Mouse (Mus musculus) MEL (cell line): Measurements from ENCODE around the gene Lrrk1. TPM values are rescaled to one million over a fixed set of nuclear protein-coding genes. Genes with fewer than 3 reads are reported as not detected.

ENCODE experiments used
- DNase-seq: peaks from one replicate; pipeline ENCODE4 v3.0.0; 2011; ENCODE audit warnings: low read depth, low spot score
- H3K27ac ChIP-seq: 2 replicates; pipeline ENCODE4 v1.5.1; 2012; ENCODE audit warnings: low read depth, mild to moderate bottlenecking, control low read depth, low read length, moderate library complexity; ENCODE audit not compliant: control insufficient read depth
- H3K27me3 ChIP-seq, 2 experiments: fragments of 150-350 bp in 1 of 2; sonication (generic) in 1 of 2; 2 replicates each; pipeline ENCODE4 v1.6.1; 2012; ENCODE audit warnings: low read length in 2 of 2, mild to moderate bottlenecking in 2 of 2, improper control_type of control experiment in 1 of 2, moderate library complexity in 1 of 2; ENCODE audit not compliant: insufficient read depth in 2 of 2, control insufficient read depth in 1 of 2
- H3K36me3 ChIP-seq, 2 experiments: 2 replicates each; pipeline ENCODE4 v1.6.1; 2012 to 2014; ENCODE audit warnings: low read length in 2 of 2, improper control_type of control experiment in 1 of 2, inconsistent platforms in 1 of 2, mild to moderate bottlenecking in 1 of 2; ENCODE audit not compliant: insufficient read depth in 2 of 2, control insufficient read depth in 1 of 2
- H3K4me1 ChIP-seq, 2 experiments: fragments of 150-350 bp in 1 of 2; sonication (generic) in 1 of 2; 2 replicates each; pipeline ENCODE4 v1.6.1; 2012; ENCODE audit warnings: low read length in 2 of 2, improper control_type of control experiment in 1 of 2, mild to moderate bottlenecking in 1 of 2; ENCODE audit not compliant: insufficient read depth in 2 of 2, control insufficient read depth in 1 of 2
- H3K4me3 ChIP-seq, 2 experiments: fragments of 150-350 bp in 1 of 2; sonication (generic) in 1 of 2; 2 replicates each; pipeline ENCODE4 v1.5.1; 2012; ENCODE audit warnings: low read depth in 2 of 2, low read length in 2 of 2, mild to moderate bottlenecking in 2 of 2, moderate library complexity in 2 of 2, control low read depth in 1 of 2, improper control_type of control experiment in 1 of 2; ENCODE audit not compliant: control insufficient read depth in 1 of 2, insufficient read depth in 1 of 2
- H3K79me2 ChIP-seq: 2 replicates; pipeline ENCODE4 v1.6.1; 2012; ENCODE audit warnings: mild to moderate bottlenecking, low read length, moderate library complexity; ENCODE audit not compliant: control insufficient read depth, poor library complexity, insufficient read depth
- H3K9ac ChIP-seq: 2 replicates; pipeline ENCODE4 v1.6.1; 2012; ENCODE audit warnings: low read depth, mild to moderate bottlenecking, control low read depth, low read length, moderate library complexity; ENCODE audit not compliant: control insufficient read depth, poor library complexity, severe bottlenecking
- H3K9me3 ChIP-seq: fragments of 150-350 bp; sonication (generic); replicated peaks from 2 replicates; pipeline ENCODE4 v1.6.1; 2012; ENCODE audit warnings: mild to moderate bottlenecking, low read length, improper control_type of control experiment, moderate library complexity; ENCODE audit not compliant: insufficient read depth
- CHD1 ChIP-seq: IDR thresholded peaks from 2 replicates; pipeline ENCODE4 v1.6.1; 2012; ENCODE audit warnings: low read depth, mild to moderate bottlenecking, inconsistent platforms, low read length, improper control_type of control experiment
- EP300 ChIP-seq, 2 experiments: IDR thresholded peaks; 2 replicates each; pipeline ENCODE4 v1.6.1; 2011; ENCODE audit warnings: improper control_type of control experiment in 2 of 2, low read length in 2 of 2, low read depth in 1 of 2, mild to moderate bottlenecking in 1 of 2
- GABPA ChIP-seq: IDR thresholded peaks from 2 replicates; pipeline ENCODE4 v1.6.1; 2012; ENCODE audit warnings: low read depth, mild to moderate bottlenecking, inconsistent platforms, low read length, improper control_type of control experiment, moderate library complexity
- GATA1 ChIP-seq: IDR thresholded peaks from 2 replicates; pipeline ENCODE4 v1.6.1; 2011; ENCODE audit warnings: low read depth, low read length, improper control_type of control experiment
- MAFK ChIP-seq: IDR thresholded peaks from 2 replicates; pipeline ENCODE4 v1.6.1; 2011; ENCODE audit warnings: low read depth, mild to moderate bottlenecking, low read length, improper control_type of control experiment, borderline replicate concordance
- MXI1 ChIP-seq: IDR thresholded peaks from 2 replicates; pipeline ENCODE4 v1.6.1; 2011; ENCODE audit warnings: mild to moderate bottlenecking, low read depth, low read length, improper control_type of control experiment
- NELFE ChIP-seq: IDR thresholded peaks from 2 replicates; pipeline ENCODE4 v1.6.1; 2011; ENCODE audit warnings: low read depth, low read length, improper control_type of control experiment
- POLR2AphosphoS5 ChIP-seq: IDR thresholded peaks from 2 replicates; pipeline ENCODE4 v1.6.1; 2012; ENCODE audit warnings: low read depth, borderline replicate concordance, mild to moderate bottlenecking, inconsistent platforms, low read length, moderate library complexity, mixed read lengths
- SIN3A ChIP-seq: IDR thresholded peaks from 2 replicates; pipeline ENCODE4 v1.6.1; 2012; ENCODE audit warnings: low read length, improper control_type of control experiment, inconsistent platforms
- UBTF ChIP-seq: IDR thresholded peaks from 2 replicates; pipeline ENCODE4 v1.6.1; 2012; ENCODE audit warnings: low read depth, mild to moderate bottlenecking, inconsistent platforms, low read length, improper control_type of control experiment, moderate library complexity, borderline replicate concordance; ENCODE audit not compliant: insufficient read depth
- USF2 ChIP-seq, 2 experiments: IDR thresholded peaks; 2 replicates each; pipeline ENCODE4 v1.6.1; 2011 to 2012; ENCODE audit warnings: improper control_type of control experiment in 2 of 2, low read length in 2 of 2, borderline replicate concordance in 1 of 2, inconsistent platforms in 1 of 2, low read depth in 1 of 2, mild to moderate bottlenecking in 1 of 2; ENCODE audit not compliant: insufficient read depth in 1 of 2
- ZC3H11A ChIP-seq: IDR thresholded peaks from 2 replicates; pipeline ENCODE4 v1.6.1; 2012; ENCODE audit warnings: low read depth, mild to moderate bottlenecking, inconsistent platforms, low read length, improper control_type of control experiment
- ZKSCAN1 ChIP-seq: IDR thresholded peaks from 2 replicates; pipeline ENCODE4 v1.6.1; 2012; ENCODE audit warnings: low read depth, mild to moderate bottlenecking, inconsistent platforms, low read length, improper control_type of control experiment, moderate library complexity
- ZMIZ1 ChIP-seq: IDR thresholded peaks from 2 replicates; pipeline ENCODE4 v1.6.1; 2012; ENCODE audit warnings: low read depth, mild to moderate bottlenecking, inconsistent platforms, low read length, improper control_type of control experiment, moderate library complexity
- polyA plus RNA-seq, 2 experiments: library from polyadenylated mRNA; stranded (reverse) in 1 of 2; unstranded in 1 of 2; fragments of >175 nt in 1 of 2; fragments of >200 nt in 1 of 2; gene quantifications; 2 replicates each; pipeline versions ENCODE4 v1.2.1 to v1.2.4; 2012; ENCODE audit warnings: low replicate concordance in 2 of 2, low read depth in 1 of 2; ENCODE audit not compliant: insufficient read length in 2 of 2, insufficient read depth in 1 of 2, missing spikeins in 1 of 2
- total RNA-seq: library from RNA; depleted of rRNA; stranded (reverse); fragments of 300-350 nt; gene quantifications from 2 replicates; pipeline ENCODE4 v1.2.3, GENCODE M21; 2012

The Lrrk1 gene
- total and polyA plus RNA-seq, 3 experiments, result 9.1 to 19.1 TPM; not detected in 1

- Histone ChIP-seq H3K4me3 (no peak overlapping the region), H3K27ac (no peak overlapping the region), H3K27me3 (no peaks in the 10 kb centered on the region), H3K36me3 (no peaks in the 10 kb centered on the region), H3K4me1 (peaks cover 0 to 3% of the 10 kb centered on the region in 2 experiments; a peak in 1 of 4 replicates), H3K79me2 (no peaks in the 10 kb centered on the region), H3K9me3 (no peaks in the 10 kb centered on the region), H3K9ac (no peak overlapping the region)
- no peak for DNase-seq
- TF ChIP-seq ZMIZ1, result no peak
- no peak for TF ChIP-seq UBTF
- no peak for TF ChIP-seq ZKSCAN1
- no peak for TF ChIP-seq MXI1
Observed at GRCm38 (mm10) chr7:66263421-66263820, 124.7 kb downstream of the Lrrk1 start.

DNA sequence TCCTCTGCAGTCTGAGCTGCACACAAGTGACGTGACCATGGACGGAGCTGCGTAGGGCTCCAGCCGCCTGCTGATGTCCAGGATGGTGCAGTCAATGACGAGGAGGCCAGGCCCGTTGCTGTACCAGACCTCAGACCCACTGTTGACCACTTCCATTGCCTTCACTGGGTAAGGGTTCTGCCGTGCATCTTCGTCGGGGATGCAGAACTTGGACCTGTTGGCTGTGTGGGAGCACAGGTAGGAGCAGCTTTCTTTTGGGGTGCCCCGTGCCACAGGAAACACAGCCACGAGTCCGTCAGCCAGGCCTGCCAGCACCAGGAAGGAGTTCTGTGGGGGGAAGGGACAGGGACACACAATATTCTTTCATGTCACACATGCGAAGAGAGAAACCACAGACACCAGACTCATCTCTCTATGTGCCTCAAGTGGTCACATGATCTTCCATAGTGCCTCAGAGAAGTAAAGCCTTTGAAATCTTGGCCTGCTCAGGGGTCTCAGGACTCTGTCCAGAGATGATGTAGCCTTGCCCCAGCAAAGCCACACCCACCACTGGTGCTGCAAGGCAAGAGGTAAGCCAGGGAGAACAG is 125.5 kb downstream of the Lrrk1 start:
- no peaks in the 10 kb centered on the region for H3K9me3 ChIP-seq
- no peaks in the 10 kb centered on the region for H3K36me3 ChIP-seq
- TF ChIP-seq USF2 (IDR thresholded peaks at IDR 0.05; ENCODE audit: borderline replicate concordance in 1 of 2, insufficient read depth in 1 of 2, low read depth in 1 of 2, low read length in 2 of 2) (no peak), GABPA (no peak), MAFK (no peak), SIN3A (no peak), POLR2AphosphoS5 (no peak), GATA1 (no peak), UBTF (no peak), EP300 (IDR thresholded peaks at IDR 0.05; ENCODE audit: low read depth in 1 of 2, low read length in 2 of 2) (no peak), ZMIZ1 (no peak), NELFE (no peak), CHD1 (no peak), ZC3H11A (no peak)
- no peaks in the 10 kb centered on the region for H3K79me2 ChIP-seq
- H3K4me3 ChIP-seq, result no peak overlapping the region
- H3K27ac ChIP-seq, result no peak overlapping the region
- no peak for DNase-seq
- H3K27me3 ChIP-seq, result no peaks in the 10 kb centered on the region
- peaks cover 0 to 3% of the 10 kb centered on the region in 2 experiments; a peak in 1 of 4 replicates for H3K4me1 ChIP-seq
- no peak overlapping the region for H3K9ac ChIP-seq
